Mouse (Mus musculus) erythroblast, embryonic 14.5 days (primary cell): ENCODE results near the gene Ccnj.

Source experiments
- GATA1 ChIP-seq: IDR thresholded peaks from 2 replicates; pipeline ENCODE4 v1.6.1; 2012; ENCODE audit warnings: low read length, inconsistent platforms, mixed read lengths
- TAL1 ChIP-seq: IDR thresholded peaks from 3 replicates; pipeline ENCODE4 v1.6.1; 2012; ENCODE audit warnings: low read length, inconsistent platforms, mixed read lengths

GRCm38 (mm10) chr19:40894519-40895392, 63.7 kb downstream of the Ccnj start, which contains the start of gene Zfp518a:
- TF ChIP-seq GATA1 (no peak), TAL1 (no peak)
